Mouse (Mus musculus) stomach, postnatal 0 days (tissue): ENCODE data around the gene Nell2.

Experiments
- CTCF ChIP-seq: IDR thresholded peaks from 2 replicates; pipeline ENCODE4 v1.5.1; 2016; ENCODE audit warnings: antibody characterized with exemption, low read depth, mild to moderate bottlenecking, moderate library complexity
- EP300 ChIP-seq: optimal IDR thresholded peaks from 2 replicates; pipeline ENCODE3; 2016; ENCODE audit warnings: antibody characterized with exemption

GRCm38 (mm10) chr15:95518204-95518603, 10.2 kb downstream of the Nell2 start:
- no peak for TF ChIP-seq EP300
- no peak for TF ChIP-seq CTCF
